Mouse (Mus musculus): Measurements from ENCODE around the gene Sprr2a1. TPM values are rescaled to one million over a fixed set of nuclear protein-coding genes. Genes with fewer than 3 reads are reported as not detected.
"Not testable (repeated sequence)": the region's sequence is repeated elsewhere in the genome, so short reads cannot be mapped to it uniquely, and the experiment has no call there.

Sprr2a1 gene
- polyA plus RNA-seq, 1 experiment from 2014 or later, result 0.74 TPM

DNA sequence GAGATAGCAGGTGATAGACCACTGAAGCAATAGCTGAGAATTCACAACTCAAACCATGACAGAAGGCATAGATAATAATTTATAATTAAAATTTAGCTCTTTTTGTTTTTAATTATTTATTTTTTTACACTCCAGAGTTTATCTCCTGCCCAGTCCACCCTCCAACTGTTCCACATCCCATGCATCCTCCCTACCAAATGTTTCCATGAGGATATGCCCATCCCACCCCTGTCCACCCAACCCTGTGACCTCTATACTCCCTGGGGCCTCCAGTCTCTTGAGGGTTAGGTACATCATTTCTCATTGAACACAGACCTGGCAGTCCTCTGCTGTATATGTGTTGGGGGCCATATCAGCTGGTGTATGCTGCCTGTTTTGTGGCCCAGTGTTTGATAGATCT lies 8.1 kb downstream of the Sprr2a1 start:
- H3K27me3 ChIP-seq (replicated peaks; ENCODE audit: control insufficient read depth, insufficient read depth, low read length); ATAC-seq (replicated peaks; ENCODE audit: low FRiP score, low TSS enrichment, low read depth); H3K27ac ChIP-seq (ENCODE audit: low read depth); H3K4me1 ChIP-seq (replicated peaks; ENCODE audit: control insufficient read depth, insufficient read depth, low read length); H3K36me3 ChIP-seq (ENCODE audit: control insufficient read depth, insufficient read depth, low read length); H3K9me3 ChIP-seq (ENCODE audit: control insufficient read depth, low read length); H3K4me3 ChIP-seq (ENCODE audit: low read depth, low read length); DNase-seq (ENCODE audit: low spot score); H3K4me2 ChIP-seq (ENCODE audit: low read length); H3K9ac ChIP-seq (ENCODE audit: low read length): not testable (repeated sequence)

DNA sequence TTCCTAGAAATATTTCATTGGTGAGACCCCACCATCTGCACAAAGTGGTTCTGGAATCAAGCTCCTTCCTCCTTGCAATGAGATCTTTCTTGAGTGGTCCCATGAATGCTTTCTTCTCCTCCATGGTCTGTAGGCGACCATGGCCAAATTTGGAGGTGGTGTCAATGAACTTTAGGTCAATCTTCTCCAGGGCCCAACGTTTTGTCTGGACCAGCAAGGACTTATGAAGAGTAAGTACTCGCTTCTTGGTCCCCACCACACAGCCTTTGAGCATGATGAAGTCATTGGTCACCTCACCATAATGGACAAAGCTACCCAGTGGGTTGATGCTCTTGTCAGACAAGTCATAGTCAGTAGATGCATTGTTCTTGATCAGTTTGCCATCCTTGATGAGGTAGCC lies 11.8 kb downstream of the Sprr2a1 start:
- not testable (repeated sequence) for ATAC-seq (replicated peaks; ENCODE audit: low FRiP score, low TSS enrichment, low read depth); H3K4me2 ChIP-seq (ENCODE audit: low read length)

DNA sequence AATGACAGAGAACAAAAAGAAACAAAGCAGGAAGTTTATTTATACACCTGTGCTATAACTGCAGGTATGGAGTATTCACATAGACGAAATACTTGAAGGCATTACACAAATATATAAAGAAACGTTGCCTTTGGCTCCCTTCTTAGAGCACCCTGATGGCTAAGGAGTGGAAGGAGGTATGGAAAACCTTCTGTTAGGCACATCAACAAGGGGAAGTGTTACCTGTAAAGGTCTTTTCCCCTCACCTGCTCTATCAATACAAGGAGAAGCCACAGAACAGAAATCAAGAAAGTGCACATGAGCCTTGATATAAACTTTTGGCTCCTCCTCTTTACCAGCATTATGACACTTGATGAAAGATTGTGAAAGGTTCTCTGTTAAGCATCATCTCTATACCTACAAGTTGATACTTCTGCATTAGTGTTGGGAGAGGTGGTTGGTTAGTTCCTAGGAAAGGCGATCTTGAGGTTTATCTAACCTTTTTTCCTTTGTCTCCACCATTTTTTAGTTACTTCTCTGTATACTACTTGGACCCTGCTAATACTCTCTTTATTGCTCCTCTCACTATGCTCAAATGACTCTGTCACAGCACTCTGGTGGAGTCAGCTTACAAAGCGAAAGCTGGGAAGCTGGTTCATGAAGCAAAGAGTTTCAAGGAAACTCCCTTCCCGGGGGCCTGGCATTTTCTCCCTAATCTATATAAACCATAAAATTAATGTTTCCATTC lies 21.0 kb downstream of the Sprr2a1 start:
- H3K4me3 ChIP-seq (ENCODE audit: low read depth, low read length); H3K27ac ChIP-seq (ENCODE audit: low read depth); H3K27me3 ChIP-seq (replicated peaks; ENCODE audit: control insufficient read depth, insufficient read depth, low read length); H3K36me3 ChIP-seq (ENCODE audit: control insufficient read depth, insufficient read depth, low read length); H3K9ac ChIP-seq (ENCODE audit: low read length); H3K4me2 ChIP-seq (ENCODE audit: low read length); H3K9me3 ChIP-seq (ENCODE audit: control insufficient read depth, low read length); H3K4me1 ChIP-seq (replicated peaks; ENCODE audit: control insufficient read depth, insufficient read depth, low read length); DNase-seq (ENCODE audit: low spot score): not testable (repeated sequence)
- ATAC-seq (replicated peaks; ENCODE audit: low FRiP score, low TSS enrichment, low read depth), result peak; percentile 57
- no CpG with 5 or more reads among the region's 5 CpGs for WGBS

More for the DNA sequence above, 11.8 kb downstream of the Sprr2a1 start:
- not testable (repeated sequence) for H3K9me3 ChIP-seq (ENCODE audit: control insufficient read depth, low read length); H3K4me1 ChIP-seq (replicated peaks; ENCODE audit: control insufficient read depth, insufficient read depth, low read length); DNase-seq (ENCODE audit: low spot score); H3K9ac ChIP-seq (ENCODE audit: low read length); H3K4me3 ChIP-seq (ENCODE audit: low read depth, low read length); H3K36me3 ChIP-seq (ENCODE audit: control insufficient read depth, insufficient read depth, low read length); H3K27ac ChIP-seq (ENCODE audit: low read depth); H3K27me3 ChIP-seq (replicated peaks; ENCODE audit: control insufficient read depth, insufficient read depth, low read length)
- 68% methylated on average over 3 of the region's 3 CpGs for WGBS

DNA sequence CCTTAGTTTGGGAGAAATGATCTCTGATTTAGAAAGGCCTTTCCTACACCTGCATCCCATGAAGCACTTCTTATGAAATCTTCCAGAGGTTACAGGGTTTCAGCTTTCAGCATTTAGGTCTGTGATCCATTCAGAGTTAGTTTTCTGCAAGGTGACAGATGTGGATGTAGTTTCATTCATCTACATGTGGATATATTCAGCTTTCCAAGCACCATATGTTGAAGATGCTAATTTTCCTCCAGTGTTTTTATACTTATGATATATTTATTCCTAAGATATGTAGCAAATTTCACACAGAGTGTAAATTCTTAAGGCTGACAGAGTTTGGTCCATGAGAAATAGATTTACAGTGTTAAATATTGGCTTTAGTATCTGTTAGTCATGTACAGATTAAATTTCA lies 23.1 kb downstream of the Sprr2a1 start:
- H3K9me3 ChIP-seq (ENCODE audit: control insufficient read depth, low read length); H3K9ac ChIP-seq (ENCODE audit: low read length); H3K4me2 ChIP-seq (ENCODE audit: low read length); H3K36me3 ChIP-seq (ENCODE audit: control insufficient read depth, insufficient read depth, low read length); DNase-seq (ENCODE audit: low spot score); ATAC-seq (replicated peaks; ENCODE audit: low FRiP score, low TSS enrichment, low read depth); H3K27me3 ChIP-seq (replicated peaks; ENCODE audit: control insufficient read depth, insufficient read depth, low read length); H3K4me1 ChIP-seq (replicated peaks; ENCODE audit: control insufficient read depth, insufficient read depth, low read length); H3K27ac ChIP-seq (ENCODE audit: low read depth); H3K4me3 ChIP-seq (ENCODE audit: low read depth, low read length): not testable (repeated sequence)

DNA sequence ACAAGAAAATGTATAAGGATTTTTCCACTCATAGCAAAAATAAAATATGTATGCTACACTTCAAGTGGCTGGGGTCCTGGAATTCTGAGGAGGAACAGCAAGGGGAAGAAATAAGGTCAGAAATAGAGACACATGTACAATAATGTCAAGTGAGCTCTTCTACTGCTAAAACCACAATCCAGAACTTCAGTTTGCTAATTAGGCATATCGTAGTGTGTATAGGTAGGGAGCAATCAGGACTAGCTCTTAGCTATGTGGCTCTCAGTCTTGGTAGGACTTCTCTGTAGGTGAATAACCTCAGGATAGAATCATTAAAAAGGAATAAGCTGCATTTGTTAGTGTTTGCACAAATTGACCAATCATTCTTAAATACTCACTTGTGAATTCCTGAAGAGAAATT lies 23.6 kb downstream of the Sprr2a1 start:
- not testable (repeated sequence) for H3K4me2 ChIP-seq (ENCODE audit: low read length); H3K9me3 ChIP-seq (ENCODE audit: control insufficient read depth, low read length); H3K9ac ChIP-seq (ENCODE audit: low read length); DNase-seq (ENCODE audit: low spot score); H3K4me1 ChIP-seq (replicated peaks; ENCODE audit: control insufficient read depth, insufficient read depth, low read length); H3K27me3 ChIP-seq (replicated peaks; ENCODE audit: control insufficient read depth, insufficient read depth, low read length); H3K36me3 ChIP-seq (ENCODE audit: control insufficient read depth, insufficient read depth, low read length); ATAC-seq (replicated peaks; ENCODE audit: low FRiP score, low TSS enrichment, low read depth); H3K27ac ChIP-seq (ENCODE audit: low read depth); H3K4me3 ChIP-seq (ENCODE audit: low read depth, low read length)
- no CpG with 5 or more reads among the region's 1 CpGs for WGBS

DNA sequence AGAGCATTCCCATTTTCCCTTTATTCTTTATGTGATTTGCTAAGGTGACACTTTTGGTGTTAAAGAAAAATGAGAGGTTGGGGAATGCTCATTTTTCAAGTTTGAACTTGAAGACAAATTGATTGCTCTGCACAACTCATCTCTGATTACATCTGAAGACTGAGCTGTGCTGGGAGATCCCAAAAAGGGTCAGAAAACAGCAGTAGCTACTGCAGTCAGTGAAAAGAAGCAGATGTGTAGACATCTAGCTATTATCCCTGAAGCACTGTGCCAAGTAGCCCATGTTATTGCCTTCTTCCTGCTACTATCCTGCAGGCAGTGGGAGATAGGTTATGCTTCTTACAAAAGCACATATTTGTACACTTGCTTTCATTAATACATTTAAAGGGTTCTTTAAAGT lies 29.2 kb downstream of the Sprr2a1 start:
- not testable (repeated sequence) for H3K4me3 ChIP-seq (ENCODE audit: low read depth, low read length); H3K4me2 ChIP-seq (ENCODE audit: low read length); H3K27me3 ChIP-seq (replicated peaks; ENCODE audit: control insufficient read depth, insufficient read depth, low read length); H3K9ac ChIP-seq (ENCODE audit: low read length); DNase-seq (ENCODE audit: low spot score); H3K27ac ChIP-seq (ENCODE audit: low read depth); H3K36me3 ChIP-seq (ENCODE audit: control insufficient read depth, insufficient read depth, low read length); H3K9me3 ChIP-seq (ENCODE audit: control insufficient read depth, low read length); ATAC-seq (replicated peaks; ENCODE audit: low FRiP score, low TSS enrichment, low read depth); H3K4me1 ChIP-seq (replicated peaks; ENCODE audit: control insufficient read depth, insufficient read depth, low read length)

DNA sequence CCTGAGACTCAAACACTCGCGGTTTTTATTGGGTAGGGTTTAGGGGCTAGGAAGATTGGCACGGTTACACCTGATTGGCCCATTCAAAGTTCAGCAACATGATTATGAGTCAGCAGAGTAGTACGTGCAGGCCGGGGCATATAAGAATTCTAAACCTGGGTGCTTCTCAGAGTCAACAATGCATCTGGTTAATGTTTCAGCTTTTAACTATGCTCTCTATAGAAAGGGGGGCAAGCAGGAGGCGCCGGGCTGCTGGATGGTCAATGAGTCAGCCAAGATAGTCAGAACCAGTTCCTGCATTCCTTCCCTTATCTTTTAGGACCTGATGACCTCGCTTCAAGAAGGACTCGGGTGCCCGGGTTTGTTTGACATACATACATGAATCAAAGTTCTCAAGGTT lies 30.6 kb downstream of the Sprr2a1 start:
- not testable (repeated sequence) for H3K9me3 ChIP-seq (ENCODE audit: control insufficient read depth, low read length); H3K9ac ChIP-seq (ENCODE audit: low read length); H3K36me3 ChIP-seq (ENCODE audit: control insufficient read depth, insufficient read depth, low read length); H3K27me3 ChIP-seq (replicated peaks; ENCODE audit: control insufficient read depth, insufficient read depth, low read length); DNase-seq (ENCODE audit: low spot score); H3K4me3 ChIP-seq (ENCODE audit: low read depth, low read length); H3K27ac ChIP-seq (ENCODE audit: low read depth); H3K4me1 ChIP-seq (replicated peaks; ENCODE audit: control insufficient read depth, insufficient read depth, low read length); H3K4me2 ChIP-seq (ENCODE audit: low read length)
- WGBS, result no CpG with 5 or more reads among the region's 10 CpGs
- peak; percentile 80 for ATAC-seq (replicated peaks; ENCODE audit: low FRiP score, low TSS enrichment, low read depth)

DNA sequence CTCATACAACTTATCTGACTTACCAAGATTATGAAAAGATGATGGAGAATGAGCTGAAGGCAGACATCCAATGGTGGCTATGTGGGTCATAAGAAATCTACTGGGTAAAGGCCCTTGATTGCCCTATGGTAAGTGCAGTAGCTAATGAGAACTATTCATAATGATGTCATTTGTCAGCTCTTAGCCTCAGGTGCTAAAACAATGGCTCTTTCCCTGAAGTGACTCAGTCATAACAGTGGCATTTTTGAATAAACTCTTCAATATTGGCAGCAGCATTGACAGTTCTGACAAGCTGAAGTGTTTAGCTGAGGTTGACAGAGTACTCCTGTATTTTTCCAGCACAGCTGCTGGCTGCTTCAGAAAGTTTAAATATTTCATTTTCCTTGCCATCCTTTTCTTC lies 32.9 kb downstream of the Sprr2a1 start:
- not testable (repeated sequence) for DNase-seq (ENCODE audit: low spot score); H3K9me3 ChIP-seq (ENCODE audit: control insufficient read depth, low read length); ATAC-seq (replicated peaks; ENCODE audit: low FRiP score, low TSS enrichment, low read depth); H3K9ac ChIP-seq (ENCODE audit: low read length); H3K36me3 ChIP-seq (ENCODE audit: control insufficient read depth, insufficient read depth, low read length); H3K4me2 ChIP-seq (ENCODE audit: low read length); H3K4me1 ChIP-seq (replicated peaks; ENCODE audit: control insufficient read depth, insufficient read depth, low read length); H3K4me3 ChIP-seq (ENCODE audit: low read depth, low read length); H3K27ac ChIP-seq (ENCODE audit: low read depth); H3K27me3 ChIP-seq (replicated peaks; ENCODE audit: control insufficient read depth, insufficient read depth, low read length)

DNA sequence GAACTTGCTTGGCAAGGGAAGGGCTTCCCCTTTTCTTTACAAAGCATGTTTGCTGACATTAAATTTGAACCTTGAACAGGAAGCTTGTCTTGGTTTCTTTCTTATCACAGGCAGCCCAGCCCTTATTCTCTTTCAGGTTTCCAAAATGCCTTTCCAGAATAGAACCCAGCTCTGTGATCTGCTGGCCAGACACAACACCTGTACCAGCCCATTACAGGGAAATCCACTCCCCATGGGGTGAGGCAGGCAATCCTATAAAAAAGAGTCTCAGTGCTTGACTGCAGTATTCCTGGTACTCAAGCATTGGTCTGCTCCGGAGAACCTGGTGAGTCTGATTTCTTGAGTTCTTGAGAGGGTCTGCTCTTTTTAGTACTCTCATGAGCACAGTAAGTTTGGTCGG lies 34.9 kb downstream of the Sprr2a1 start:
- H3K9me3 ChIP-seq (ENCODE audit: control insufficient read depth, low read length); H3K36me3 ChIP-seq (ENCODE audit: control insufficient read depth, insufficient read depth, low read length); H3K4me2 ChIP-seq (ENCODE audit: low read length); H3K9ac ChIP-seq (ENCODE audit: low read length); DNase-seq (ENCODE audit: low spot score); H3K27me3 ChIP-seq (replicated peaks; ENCODE audit: control insufficient read depth, insufficient read depth, low read length); H3K27ac ChIP-seq (ENCODE audit: low read depth); H3K4me1 ChIP-seq (replicated peaks; ENCODE audit: control insufficient read depth, insufficient read depth, low read length); H3K4me3 ChIP-seq (ENCODE audit: low read depth, low read length): not testable (repeated sequence)
- WGBS, result 89% methylated on average over 1 of the region's 2 CpGs
- peak; percentile 32; the same call in 1 of the 2 replicates for ATAC-seq (replicated peaks; ENCODE audit: low FRiP score, low TSS enrichment, low read depth)
